Mouse (Mus musculus) adrenal gland, postnatal 4 days (tissue): ENCODE data around the gene Magi2. TPM values are rescaled to one million over a fixed set of nuclear protein-coding genes. Genes with fewer than 3 reads are reported as not detected.

ENCODE experiments used
- DNase-seq, 2 experiments: peaks; one replicate each; pipeline ENCODE4 v3.0.0; 2021 to 2022; ENCODE audit warnings: low spot score in 2 of 2, mixed read lengths in 2 of 2
- total RNA-seq, 2 experiments: library from RNA; stranded (reverse); gene quantifications; 2 replicates each; pipeline ENCODE4 v1.2.3; 2021

The Magi2 gene
- total RNA-seq, 2 experiments from 2014 or later, result 8.4 to 14.1 TPM

- DNase-seq, result no peak
Measured at GRCm38 (mm10) chr5:20637300-20637989, 1410.6 kb downstream of the Magi2 start.

GRCm38 (mm10) chr5:20642196-20642595 lies 1415.4 kb downstream of the Magi2 start:
- no peak for DNase-seq

- no peak for DNase-seq
Measured at GRCm38 (mm10) chr5:20643741-20644140, 1416.9 kb downstream of the Magi2 start.

- DNase-seq, result no peak
Measured at GRCm38 (mm10) chr5:20646947-20647346, 1420.1 kb downstream of the Magi2 start.

GRCm38 (mm10) chr5:20653425-20654185 lies 1426.8 kb downstream of the Magi2 start:
- DNase-seq, result no peak

- DNase-seq, result no peak
Measured at GRCm38 (mm10) chr5:20654766-20655472, 1428.1 kb downstream of the Magi2 start.

GRCm38 (mm10) chr5:20657056-20657455 lies 1430.2 kb downstream of the Magi2 start:
- no peak for DNase-seq

- no peak for DNase-seq
Measured at GRCm38 (mm10) chr5:20667601-20668000, 1440.8 kb downstream of the Magi2 start.

GRCm38 (mm10) chr5:20668736-20669355 lies 1442.0 kb downstream of the Magi2 start:
- no peak for DNase-seq

GRCm38 (mm10) chr5:20669456-20669855 lies 1442.6 kb downstream of the Magi2 start:
- no peak for DNase-seq

GRCm38 (mm10) chr5:20671826-20672225 lies 1445.0 kb downstream of the Magi2 start:
- DNase-seq, result no peak

- no peak for DNase-seq
Measured at GRCm38 (mm10) chr5:20674523-20674922, 1447.7 kb downstream of the Magi2 start.

- no peak for DNase-seq
Measured at GRCm38 (mm10) chr5:20675163-20675665, 1448.4 kb downstream of the Magi2 start.

- no peak for DNase-seq
Measured at GRCm38 (mm10) chr5:20676193-20676871, 1449.5 kb downstream of the Magi2 start.

GRCm38 (mm10) chr5:20677246-20677645 lies 1450.4 kb downstream of the Magi2 start:
- DNase-seq, result no peak

GRCm38 (mm10) chr5:20678573-20678972 lies 1451.7 kb downstream of the Magi2 start:
- no peak for DNase-seq

- no peak for DNase-seq
Measured at GRCm38 (mm10) chr5:20679920-20680319, 1453.1 kb downstream of the Magi2 start.

- no peak for DNase-seq
Measured at GRCm38 (mm10) chr5:20680833-20681530, 1454.1 kb downstream of the Magi2 start.

GRCm38 (mm10) chr5:20681660-20682059 lies 1454.8 kb downstream of the Magi2 start:
- DNase-seq, result no peak

- no peak for DNase-seq
Measured at GRCm38 (mm10) chr5:20682208-20682607, 1455.4 kb downstream of the Magi2 start.
